Mouse (Mus musculus) heart, adult 9 months (tissue): ENCODE data around the gene Fam117a.

Experiments
- DNase-seq, 2 experiments: peaks; one replicate each; pipeline ENCODE4 v3.0.0; 2022; ENCODE audit warnings: low spot score in 2 of 2

The Fam117a gene

DNA sequence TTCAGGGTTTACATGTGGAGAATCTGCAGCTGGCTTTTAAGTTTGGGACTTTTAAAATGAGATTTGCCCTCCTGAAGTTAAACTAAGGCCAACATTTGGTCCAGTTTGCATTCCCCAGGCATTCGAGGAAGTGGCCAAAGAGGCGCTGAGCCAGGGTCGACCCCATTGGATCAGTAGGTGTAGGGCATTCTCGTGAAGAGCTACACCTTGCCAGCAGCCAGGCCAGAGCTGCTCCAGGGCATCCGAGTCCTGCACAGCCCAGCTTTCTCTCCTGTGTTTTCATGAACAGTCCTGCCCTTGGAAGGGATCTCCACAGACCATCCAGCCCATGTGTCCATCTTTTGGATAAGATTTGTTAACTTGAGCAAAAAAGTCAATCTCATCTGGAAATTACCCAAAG lies 27.6 kb downstream of the Fam117a start:
- DNase-seq: no peak

DNA sequence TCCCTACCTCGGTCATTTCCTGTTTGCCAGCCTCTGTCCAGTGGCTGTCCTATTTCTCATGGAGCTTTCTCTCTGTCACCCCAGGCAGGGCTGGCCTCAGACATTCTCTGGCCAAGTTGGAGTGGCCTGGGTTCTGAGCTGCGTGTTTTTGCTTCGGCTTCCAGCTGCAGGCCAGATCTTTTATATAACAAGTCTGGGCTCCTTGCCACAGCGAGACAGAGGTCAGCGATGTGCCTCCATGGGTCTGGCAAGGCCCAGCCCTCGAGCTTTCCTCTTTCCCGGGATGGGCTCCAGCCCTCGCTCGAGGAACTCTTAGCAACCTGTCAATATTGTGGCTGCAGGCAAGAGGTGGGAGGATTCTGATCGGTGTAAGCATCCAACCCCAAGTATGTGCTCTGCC lies 28.8 kb downstream of the Fam117a start:
- DNase-seq: peak; percentile 96 to 97

DNA sequence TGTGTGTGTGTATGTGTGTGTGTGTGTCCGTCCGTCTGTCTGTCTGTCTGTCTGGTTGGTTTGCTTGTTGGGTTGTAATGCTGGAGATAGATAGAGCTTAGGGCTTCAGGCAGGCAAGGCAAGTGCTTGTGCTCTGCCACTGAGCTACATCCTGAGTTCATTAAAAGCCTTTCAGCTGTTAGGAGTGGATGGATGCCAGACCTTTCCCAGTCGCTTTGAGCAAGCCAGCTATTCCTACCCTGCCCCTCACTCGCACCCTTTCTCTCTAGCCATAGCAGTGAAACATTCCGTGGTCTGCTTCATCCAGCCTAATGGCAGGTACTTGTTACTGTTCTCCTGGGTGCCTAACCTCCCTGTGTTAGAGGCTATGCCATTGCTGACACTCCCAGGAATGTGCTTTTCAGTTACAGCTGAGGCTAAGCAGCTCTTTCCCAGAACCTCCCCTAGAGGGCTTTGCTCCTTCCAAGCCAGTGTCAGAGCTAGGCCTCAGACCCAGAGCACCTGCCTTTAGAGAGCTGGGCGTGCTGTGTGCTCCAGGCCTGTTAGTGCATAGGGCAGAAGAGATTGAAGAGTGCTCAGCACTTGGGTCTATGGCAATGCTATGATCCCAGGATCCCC lies 29.6 kb downstream of the Fam117a start:
- DNase-seq: peak; percentile 63 to 71

DNA sequence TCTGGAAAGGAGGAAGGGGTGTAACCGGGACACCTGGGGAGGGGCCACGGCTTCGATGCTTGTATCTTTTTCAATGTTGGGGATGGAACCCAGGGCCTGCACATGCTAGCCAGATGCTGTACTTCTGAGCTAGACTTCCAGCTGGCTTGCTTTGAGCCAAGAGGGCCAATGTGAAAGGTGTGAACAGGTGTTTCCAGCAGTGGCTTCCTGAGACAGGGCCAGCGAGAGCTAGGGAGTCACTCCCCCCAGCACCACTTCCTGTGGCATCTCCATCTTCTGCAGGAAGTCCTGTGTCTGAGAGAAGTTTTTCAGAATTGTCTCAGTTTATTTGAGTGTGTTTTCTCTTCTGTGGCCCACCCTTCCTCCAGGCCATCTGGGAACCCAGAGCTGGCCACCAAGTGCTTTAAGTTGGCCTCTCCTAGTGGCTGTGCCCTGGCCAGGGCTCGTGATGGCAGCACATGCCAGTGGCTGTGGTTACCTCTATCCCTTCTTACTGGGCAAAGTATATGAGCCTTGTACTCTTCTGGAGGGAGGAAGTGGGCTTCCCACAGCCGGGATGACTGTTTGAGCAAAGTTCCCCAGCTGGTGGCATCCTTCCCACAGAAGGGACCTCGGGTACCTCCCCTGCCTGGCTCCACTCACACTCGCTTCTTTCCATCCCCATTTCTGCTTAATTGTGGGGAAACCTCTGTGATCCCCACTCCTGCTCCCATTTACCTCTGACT lies 30.4 kb downstream of the Fam117a start:
- DNase-seq: no peak

DNA sequence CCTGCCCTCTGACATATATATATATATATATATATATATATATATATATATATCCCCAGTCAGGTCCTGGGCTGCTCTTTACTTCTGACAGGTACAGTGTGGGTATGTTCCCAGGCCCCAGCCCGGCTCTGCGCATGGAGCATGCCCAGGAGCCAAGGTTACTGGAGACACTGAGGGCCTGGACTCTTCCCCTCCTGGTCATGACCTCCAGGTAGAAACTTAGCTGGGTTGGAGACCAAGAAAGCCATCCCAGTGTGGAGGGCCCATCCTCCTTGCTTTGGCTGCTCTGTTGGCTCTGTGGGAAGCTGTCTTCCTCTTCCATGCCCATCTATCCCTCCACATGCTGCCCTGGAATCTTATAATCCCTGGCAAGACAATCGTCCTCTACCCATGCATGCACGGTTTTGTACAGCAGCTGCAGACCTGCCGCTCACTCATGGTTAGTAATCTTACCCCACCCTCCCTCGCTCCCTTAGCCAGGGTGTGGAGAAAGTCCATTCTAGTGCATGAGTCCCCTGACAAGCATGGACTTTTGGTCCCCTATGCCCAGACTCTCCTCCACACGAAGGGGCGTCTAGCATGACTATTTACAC lies 31.5 kb downstream of the Fam117a start:
- DNase-seq: no peak

DNA sequence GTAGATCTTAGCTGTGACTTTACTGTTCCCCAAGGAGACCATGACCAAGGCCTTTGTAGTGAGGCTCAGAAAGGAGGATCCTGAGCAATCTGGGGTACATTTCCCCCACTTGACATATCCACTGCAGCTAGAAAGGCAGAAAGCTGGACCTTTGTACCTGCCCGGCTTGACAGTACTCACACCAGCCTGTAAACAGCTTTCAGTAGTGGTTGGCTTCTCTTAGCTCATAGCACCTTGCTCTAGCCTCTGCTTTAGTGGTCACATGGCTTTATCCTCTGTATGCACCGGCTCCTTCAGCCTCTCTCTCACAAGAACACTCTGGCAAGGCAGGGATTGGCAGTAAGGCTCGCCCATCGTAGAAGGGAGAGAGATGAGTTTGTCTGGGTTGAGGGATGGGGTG lies 32.1 kb downstream of the Fam117a start:
- DNase-seq: no peak

DNA sequence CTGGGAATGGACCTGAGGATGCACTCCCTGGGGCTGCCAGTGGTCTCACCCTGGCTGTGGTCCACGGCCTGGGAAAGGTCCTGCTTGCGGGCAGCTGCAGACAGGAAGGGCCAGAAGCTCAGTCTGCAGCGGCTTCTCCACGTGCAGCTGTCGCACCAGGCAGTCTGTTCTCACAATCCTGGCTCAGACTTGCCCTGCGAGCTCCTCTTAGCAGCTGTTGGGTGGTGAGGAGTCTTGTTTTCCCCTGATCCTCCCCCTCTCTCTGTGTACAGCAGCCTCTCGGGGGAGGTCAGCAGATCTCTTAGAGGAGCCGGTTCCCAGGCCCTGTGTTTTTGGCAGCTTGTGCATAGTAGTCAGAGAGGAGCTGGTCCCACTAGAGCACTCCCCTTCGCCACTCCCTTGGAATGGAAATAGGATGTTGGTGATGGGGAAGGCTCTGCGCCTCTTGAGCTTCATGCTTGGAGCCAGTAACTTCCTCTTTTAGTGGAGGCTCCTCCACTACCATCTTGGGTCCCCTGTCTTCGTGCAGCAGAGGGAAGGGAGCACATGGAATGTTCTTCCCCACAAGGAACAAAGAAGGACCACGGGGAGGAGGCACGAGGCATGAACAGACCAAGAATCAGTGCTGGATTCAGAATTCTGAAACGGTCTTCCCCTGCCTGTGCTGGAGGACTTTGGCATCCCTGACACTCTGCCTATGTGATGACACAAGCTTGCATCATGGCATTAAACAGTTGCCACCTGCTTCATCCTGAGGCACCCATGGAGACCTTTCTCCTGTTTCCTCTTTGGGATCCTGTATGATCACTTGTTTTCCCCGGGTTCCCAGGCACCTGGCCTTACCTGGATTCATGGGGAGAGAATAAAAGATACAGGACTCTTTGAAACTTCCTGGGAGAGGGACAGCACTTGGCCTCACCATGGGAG lies 33.4 kb downstream of the Fam117a start:
- DNase-seq: peak; percentile 87 to 94

DNA sequence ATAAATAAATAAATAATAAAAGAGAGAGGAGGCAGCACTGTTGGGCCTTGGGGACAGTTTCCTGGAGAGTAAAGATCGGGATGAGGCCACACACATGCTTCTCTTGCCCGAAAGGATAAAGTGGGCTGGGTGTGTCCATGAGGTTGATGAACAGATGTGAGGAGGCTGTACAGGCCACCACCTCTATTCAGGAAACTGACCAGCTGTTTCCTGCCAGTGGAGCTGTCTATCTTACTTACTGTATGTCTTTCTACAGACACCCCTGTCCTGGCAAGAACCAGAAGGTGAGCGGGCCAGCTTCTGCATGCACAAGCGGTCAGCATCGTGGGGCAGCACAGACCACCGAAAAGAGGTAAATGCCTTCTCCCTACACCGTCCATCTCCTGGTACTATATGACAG lies 34.4 kb downstream of the Fam117a start:
- no peak for DNase-seq

DNA sequence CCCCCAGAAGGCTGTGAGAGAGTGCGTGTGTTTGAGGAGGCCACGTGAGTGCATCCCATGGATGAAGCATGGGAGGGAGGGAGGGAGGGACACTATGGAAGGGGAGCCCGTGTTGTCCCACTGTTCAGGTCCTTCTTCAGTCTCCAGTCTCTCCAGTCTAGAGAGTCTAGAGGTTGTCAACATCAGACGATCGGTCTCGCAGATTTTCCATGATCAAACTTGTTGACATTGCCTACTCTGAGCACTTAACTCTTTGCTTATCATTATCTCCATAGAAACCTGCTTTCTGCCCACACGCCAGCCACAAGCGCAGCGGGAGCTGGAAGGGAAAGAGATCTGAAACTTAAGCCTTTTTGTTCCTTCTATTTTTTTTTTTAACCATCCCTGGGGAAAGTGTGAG lies 42.1 kb downstream of the Fam117a start:
- no peak for DNase-seq

DNA sequence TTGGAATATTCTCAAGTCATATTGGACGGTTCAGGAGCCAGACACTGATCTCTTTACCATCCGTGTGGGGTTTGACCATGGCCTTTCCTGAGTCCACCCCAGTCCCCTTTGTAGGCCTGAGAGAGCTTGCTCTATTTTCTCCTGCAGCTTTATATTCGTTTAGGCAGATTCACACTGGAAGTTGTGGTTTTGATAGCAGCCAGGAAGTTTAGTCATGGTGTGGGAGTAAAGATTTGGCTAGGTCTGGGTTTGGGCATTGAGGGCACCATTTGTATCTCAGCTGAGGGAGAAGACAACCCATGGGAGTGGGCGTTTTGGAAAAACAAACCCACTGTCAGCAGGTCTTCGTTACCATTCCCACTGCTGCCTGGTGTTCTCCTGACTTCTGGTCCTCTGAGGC lies 42.7 kb downstream of the Fam117a start:
- DNase-seq: no peak

DNA sequence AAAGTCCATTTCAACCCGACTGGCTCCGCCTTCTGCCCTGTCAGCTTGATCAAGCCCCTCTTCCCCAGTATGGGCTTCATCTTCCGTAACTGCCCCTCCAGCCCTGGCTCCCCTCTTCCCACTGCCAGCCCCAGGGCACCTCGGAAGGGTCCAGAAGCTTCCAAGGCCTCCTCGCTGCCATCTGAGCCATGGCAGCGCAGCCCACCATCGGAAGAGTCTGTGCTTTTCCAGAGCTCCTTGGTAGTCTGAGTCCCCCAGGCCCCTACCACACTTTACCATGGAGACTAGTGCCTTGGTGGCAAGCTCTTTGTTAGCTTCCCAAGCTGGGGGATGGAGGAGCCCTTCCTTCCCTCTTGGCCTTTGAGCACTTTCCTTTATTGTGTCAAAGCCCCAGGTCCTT lies 43.9 kb downstream of the Fam117a start:
- no peak for DNase-seq

DNA sequence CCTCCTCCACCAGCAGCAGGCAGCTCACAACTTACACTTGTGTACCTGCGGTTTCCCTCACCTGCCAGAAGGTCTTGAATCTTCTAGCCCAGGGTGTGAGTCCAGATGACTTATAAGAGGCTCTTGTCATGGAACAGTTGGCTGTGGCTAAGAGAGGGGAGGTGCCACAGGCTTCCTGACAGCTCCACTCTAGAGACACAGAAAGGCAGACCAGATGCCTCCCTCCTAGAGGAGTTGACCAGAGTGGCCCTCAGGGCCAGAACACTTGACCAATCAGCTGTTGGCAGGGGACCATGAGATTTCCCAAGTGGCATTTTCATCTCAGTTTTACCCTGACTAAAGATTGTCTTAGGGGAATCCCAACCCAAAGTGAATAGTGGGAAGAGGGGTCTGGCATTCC lies 44.3 kb downstream of the Fam117a start:
- DNase-seq: no peak

DNA sequence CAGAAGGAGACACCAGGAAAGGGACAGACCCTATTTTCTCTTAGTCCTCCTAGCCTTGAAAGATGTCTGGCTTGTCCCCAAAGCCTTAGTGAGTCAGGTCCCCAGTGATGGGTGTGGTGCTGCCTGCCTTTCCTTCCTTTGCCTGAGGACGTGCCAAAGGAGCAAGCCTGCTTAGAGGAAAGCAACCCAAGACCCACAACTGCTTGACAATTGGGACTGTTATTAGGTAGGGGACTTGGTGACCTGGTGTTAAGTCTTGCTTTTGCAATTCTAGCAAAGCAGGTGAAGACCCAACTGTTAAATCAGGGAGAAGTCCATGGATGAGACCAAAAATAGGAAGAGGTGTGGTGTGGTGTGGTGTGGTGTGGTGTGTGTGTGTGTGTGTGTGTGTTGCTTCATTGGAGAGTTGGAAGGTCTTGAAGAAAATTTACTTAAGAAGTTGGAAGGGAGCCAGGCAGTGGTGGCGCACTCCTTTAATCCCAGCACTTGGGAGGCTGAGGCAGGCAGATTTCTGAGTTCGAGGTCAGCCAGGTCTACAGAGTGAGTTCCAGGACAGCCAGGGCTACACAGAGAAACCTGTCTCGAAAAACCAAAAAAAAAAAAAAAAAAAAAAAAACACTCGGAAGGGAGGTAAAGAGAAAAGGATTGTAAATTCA lies 46.6 kb downstream of the Fam117a start:
- DNase-seq: peak; percentile 79 to 83

DNA sequence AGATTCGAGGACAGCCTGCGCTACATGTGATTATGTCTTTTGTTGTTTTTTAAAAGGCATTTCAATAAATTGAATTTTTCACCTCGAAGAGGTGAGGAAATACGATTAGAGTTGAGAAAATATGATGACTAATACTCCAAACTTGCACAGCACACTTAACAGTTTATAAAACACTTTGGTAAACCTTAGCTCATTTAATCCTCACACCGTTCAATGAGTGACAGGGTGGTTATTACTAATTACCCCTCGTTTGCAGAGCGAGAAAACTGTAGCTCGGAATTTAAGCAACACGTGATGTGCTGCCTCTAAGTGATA lies 47.1 kb downstream of the Fam117a start:
- no peak for DNase-seq

DNA sequence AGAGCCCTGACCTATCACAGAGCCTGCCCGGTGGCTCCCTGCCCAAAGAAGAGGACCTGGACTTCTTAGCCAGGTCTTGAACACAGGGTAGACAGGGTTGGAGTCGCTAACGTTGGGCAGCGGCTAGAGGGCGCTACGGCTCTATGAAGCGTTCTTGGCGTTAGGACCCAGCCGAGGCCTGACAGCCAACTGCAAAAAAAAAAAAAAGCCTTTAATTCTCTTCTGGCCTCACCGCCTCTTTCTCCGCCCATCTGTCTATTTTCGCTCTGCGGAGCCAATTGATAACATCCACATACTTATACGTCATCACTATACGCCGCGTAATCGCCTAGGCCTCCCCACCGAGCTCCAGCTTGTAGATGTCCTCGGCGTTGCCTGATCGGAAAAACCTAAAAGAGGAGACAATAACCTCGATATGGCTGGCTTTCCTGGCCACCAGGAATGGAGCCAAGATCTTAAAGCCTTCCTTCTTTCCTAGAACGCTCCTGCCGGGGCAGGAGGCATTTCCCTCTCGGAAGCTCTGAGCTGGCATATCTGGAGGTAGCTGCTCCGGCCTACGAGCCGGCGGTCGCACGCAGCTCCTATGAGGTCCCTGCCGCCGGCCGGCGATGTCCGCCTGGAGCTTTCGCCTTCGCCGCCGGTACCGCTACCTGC lies 47.6 kb downstream of the Fam117a start, which contains the start of gene Slc35b1:
Slc35b1 (plus strand) TSS at position 374 of the 654 bp plus-strand sequence.
- peak; percentile 99 for DNase-seq

DNA sequence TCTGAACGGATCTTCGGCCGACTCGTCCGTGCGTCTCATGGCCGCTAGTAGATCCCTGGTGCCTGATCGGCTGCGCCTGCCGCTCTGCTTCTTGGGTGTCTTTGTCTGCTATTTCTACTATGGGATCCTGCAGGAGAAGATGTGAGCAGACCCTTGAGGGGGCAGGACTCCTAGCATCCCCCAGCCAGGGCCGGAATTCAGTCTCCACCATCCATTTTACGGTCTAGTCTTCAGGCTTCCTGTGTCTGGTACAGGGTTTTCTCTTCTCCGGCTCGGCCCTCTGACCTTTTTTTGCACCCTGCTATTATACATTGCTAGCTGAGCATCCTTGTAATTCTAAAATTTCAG lies 48.1 kb downstream of the Fam117a start:
- no peak for DNase-seq

DNA sequence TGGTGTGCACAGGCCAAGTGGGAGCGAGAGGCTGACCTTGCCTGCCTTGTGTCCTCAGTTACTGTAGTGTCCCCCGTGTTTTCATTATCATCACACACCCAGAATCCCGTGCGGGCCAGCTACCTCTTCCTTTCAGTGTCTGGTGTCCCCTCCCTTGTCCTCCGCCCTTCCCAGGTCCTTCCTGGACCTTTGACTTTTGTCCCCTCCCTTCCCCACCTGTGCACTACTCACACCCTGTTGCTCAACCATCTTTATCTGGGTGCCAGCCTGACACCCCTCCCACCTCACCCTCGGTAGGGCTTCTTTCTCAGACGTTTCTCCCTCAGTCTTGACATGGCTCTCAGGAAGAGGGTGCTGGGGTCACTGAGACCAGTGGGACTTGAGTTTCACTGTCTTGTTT lies 50.5 kb downstream of the Fam117a start:
- no peak for DNase-seq

DNA sequence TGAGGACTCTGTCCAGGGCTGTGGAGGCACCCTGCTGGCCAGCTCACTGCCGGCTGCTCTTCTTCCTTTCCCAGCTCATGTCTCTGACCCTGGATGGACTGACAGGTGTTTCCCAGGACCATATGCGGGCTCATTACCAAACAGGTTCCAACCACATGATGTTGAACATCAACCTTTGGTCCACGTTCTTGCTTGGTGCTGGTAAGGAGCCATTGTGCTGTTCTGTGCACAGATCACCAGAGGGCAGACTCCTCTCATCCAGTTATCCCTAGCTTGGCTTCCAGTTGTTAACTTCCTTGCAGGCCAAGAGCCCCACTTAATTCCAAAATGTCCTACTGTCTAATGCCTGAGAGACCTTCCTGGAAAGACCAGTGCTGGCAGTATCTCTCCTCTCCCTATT lies 52.2 kb downstream of the Fam117a start:
- DNase-seq: no peak

DNA sequence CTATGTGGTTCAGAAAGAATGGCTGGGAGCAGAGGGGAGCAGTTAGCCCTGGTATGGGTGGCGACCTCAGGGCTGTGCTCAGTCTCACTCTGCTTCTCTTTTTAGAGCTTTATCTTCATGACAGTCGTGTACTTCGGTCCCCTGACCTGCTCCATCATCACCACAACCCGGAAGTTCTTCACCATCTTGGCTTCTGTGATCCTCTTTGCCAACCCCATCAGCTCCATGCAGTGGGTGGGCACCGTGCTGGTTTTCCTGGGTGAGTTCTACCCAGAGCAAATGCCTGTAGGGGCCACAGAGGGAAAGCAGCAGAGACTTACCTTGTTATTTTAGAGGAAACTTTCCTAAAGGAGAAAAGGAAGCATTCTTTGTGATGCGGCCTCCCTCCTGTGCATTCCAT lies 53.6 kb downstream of the Fam117a start:
- no peak for DNase-seq

DNA sequence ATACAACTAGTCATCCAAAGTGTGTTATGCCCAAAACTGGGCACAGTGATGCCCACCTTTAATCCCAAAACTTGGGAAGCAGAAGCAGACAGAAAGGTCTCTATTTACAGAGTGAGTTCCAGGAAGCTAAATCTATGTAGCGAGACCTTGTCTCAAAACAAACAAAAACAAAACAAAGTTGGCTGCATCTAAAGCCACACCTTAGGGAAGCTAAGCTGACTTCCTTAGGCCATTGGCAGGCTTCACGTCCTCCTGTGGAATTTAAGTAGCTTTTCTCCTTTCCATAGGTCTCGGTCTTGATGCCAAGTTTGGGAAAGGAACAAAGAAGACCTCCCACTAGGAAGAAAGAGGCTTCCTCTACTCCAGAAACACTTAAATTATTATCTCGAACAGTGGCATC lies 54.4 kb downstream of the Fam117a start:
- no peak for DNase-seq

DNA sequence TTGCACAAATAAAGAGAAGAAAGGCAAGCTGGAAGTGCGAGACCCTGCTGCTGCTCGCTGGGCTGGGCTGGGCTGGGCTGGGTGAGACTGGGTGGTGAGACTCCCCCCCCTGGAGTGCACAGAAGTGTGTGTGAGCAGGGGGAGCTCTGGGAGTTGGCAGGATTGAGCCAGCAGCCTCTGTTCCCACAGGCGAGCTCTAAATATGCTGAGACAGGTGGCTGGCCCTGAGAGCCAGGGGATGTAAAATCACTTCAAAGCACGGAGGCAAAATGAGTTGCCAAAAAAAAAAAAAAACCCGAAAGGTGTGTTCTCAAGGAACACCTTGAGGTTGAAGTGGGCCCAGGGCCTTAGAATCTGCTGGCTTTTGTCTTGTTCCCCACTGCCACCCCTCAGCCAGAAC lies 54.9 kb downstream of the Fam117a start:
- DNase-seq: peak in 1 of 2 experiments; percentile 38
